8 mouse cellular contexts compared by ENCODE assay signal in genomic region chr5:18360956-18361355, GRCm38 (mm10). TPM values are rescaled to one million over a fixed set of nuclear protein-coding genes. Genes with fewer than 3 reads are reported as not detected.
DNase-seq lines count a peak whose midpoint lies in the region; ATAC-seq and TF ChIP-seq lines count a peak whose summit lies in the region.
"Had no signal": no experiment of that assay in that cellular context is flagged by ENCODE, and none has a peak within 500 bp of the region (broad histone marks: within the 10 kb centered on the region; RNA-seq: fewer than 3 reads in every experiment).

No protein-coding gene starts in this region.

- no peak overlapping the region for H3K27ac ChIP-seq in limb, embryonic 11.5 days (replicated peaks; ENCODE audit: low read depth, low read length)
- no peak overlapping the region for H3K27ac ChIP-seq in stomach, embryonic 14.5 days (ENCODE audit: low read length)

- no peaks in the 10 kb centered on the region for H3K27me3 ChIP-seq in limb, embryonic 11.5 days (ENCODE audit: control insufficient read depth, insufficient read depth, low read length)
- H3K27me3 ChIP-seq in stomach, embryonic 14.5 days (ENCODE audit: control insufficient read depth, insufficient read depth, low read length): no peaks in the 10 kb centered on the region

- TF ChIP-seq POLR2A in lung, adult 2 months (IDR thresholded peaks at IDR 0.05; ENCODE audit: borderline replicate concordance, extremely low read depth, low read depth, low read length): no peak

- TF ChIP-seq CTCF in lung, adult 2 months (IDR thresholded peaks at IDR 0.05; ENCODE audit: insufficient read depth, low read length): no peak

- H3K4me2 ChIP-seq in limb, embryonic 11.5 days (ENCODE audit: low read depth, severe bottlenecking): peak overlapping the region; percentile 93
- H3K4me2 ChIP-seq in stomach, embryonic 14.5 days (replicated peaks; ENCODE audit: low read depth, low read length): peak overlapping the region; percentile 92

- H3K4me1 ChIP-seq in lung, adult 2 months (ENCODE audit: control insufficient read depth, insufficient read depth, low read length): peaks cover 2% of the 10 kb centered on the region
- no peaks in the 10 kb centered on the region for H3K4me1 ChIP-seq in limb, embryonic 11.5 days (ENCODE audit: control insufficient read depth, insufficient read depth, low read length)
- H3K4me1 ChIP-seq in stomach, embryonic 14.5 days (ENCODE audit: control insufficient read depth, insufficient read depth, low read length): peaks cover 5% of the 10 kb centered on the region; the same call in 1 of the 2 replicates

- 54% methylated on average over 6 of the region's 6 CpGs for WGBS in lung, adult 2 months
- WGBS in limb, embryonic 11.5 days: 19% methylated on average over 6 of the region's 6 CpGs
- WGBS in stomach, embryonic 14.5 days: 31% methylated on average over 6 of the region's 6 CpGs

- no peak overlapping the region for H3K9ac ChIP-seq in limb, embryonic 11.5 days (ENCODE audit: low read length)
- peak overlapping the region; percentile 67; the same call in 1 of the 2 replicates for H3K9ac ChIP-seq in stomach, embryonic 14.5 days (replicated peaks; ENCODE audit: low read depth, low read length)

- H3K36me3 ChIP-seq in limb, embryonic 11.5 days (ENCODE audit: control insufficient read depth, insufficient read depth, low read length): no peaks in the 10 kb centered on the region
- H3K36me3 ChIP-seq in stomach, embryonic 14.5 days (ENCODE audit: control insufficient read depth, insufficient read depth, low read length): no peaks in the 10 kb centered on the region

- ATAC-seq in limb, embryonic 11.5 days (ENCODE audit: insufficient number of reproducible peaks, low FRiP score, low TSS enrichment, low read depth): no peak
- ATAC-seq in stomach, embryonic 14.5 days (ENCODE audit: insufficient number of reproducible peaks, insufficient read depth, low FRiP score, low read depth): no peak

- peak overlapping the region; percentile 42 for H3K4me3 ChIP-seq in lung, adult 2 months (replicated peaks; ENCODE audit: extremely low read depth, low read depth, low read length)
- H3K4me3 ChIP-seq in limb, embryonic 11.5 days (ENCODE audit: low read depth, low read length): peak overlapping the region; percentile 68
- peak overlapping the region; percentile 79 for H3K4me3 ChIP-seq in stomach, embryonic 14.5 days (ENCODE audit: low read depth, low read length)

- no peak for DNase-seq in lung, adult 2 months
- DNase-seq in lung, postnatal 25 days (ENCODE audit: low spot score): no peak
- DNase-seq in fat pad, adult 2 months (ENCODE audit: extremely low read depth, low read depth, low spot score): peak; percentile 69
- DNase-seq in limb, embryonic 11.5 days (ENCODE audit: low spot score): peak; percentile 29
- DNase-seq in gastrocnemius, adult 18-20 months (ENCODE audit: low spot score): no peak
- no peak for DNase-seq in kidney, adult 9 months

- H3K9me3 ChIP-seq in limb, embryonic 11.5 days (ENCODE audit: control insufficient read depth, low read length): no peaks in the 10 kb centered on the region
- no peaks in the 10 kb centered on the region for H3K9me3 ChIP-seq in stomach, embryonic 14.5 days (ENCODE audit: control insufficient read depth, low read depth, low read length)

RNA-seq across cellular contexts. Expression of gene Gnai1, which starts 0.8 kb away (rescaled TPM):
- polyA plus RNA-seq in lung, adult 2 months (2012; rRNA removed): 6.8 and 8.3 TPM in 2 replicates
- polyA plus RNA-seq in limb, embryonic 11.5 days (2014; fragmentation: Nextera tagmentation; extraction: Ambion mirVana): 22.7 and 23.3 TPM in 2 replicates
- 20.7 and 26.0 TPM in 2 replicates for polyA plus RNA-seq in stomach, embryonic 14.5 days (2014; fragmentation: Nextera tagmentation; extraction: Ambion mirVana)
- total RNA-seq in gastrocnemius, adult 18-20 months (2021): 1 to 10 TPM; 1.7 to 3.5 TPM
- total RNA-seq: monocyte, adult 5-6 weeks had no signal

Comparison
In these comparisons a context has a peak if more than half of its experiments do, and no peak if none do; other contexts are left out.
1. DNase-seq: peak in fat pad, adult 2 months (single experiment) and limb, embryonic 11.5 days (single experiment); none in lung, adult 2 months (single experiment), lung, postnatal 25 days (single experiment), gastrocnemius, adult 18-20 months (single experiment) and kidney, adult 9 months (single experiment).
2. Peak in every context shown above with its lines, with median percentiles within 50 percentile points of each other: H3K4me3 ChIP-seq.